Mouse (Mus musculus) kidney, adult 2 months (tissue): ENCODE measurements at regions not wholly inside any gene's neighbourhood (a gene's known extent, or its start where the extent isn't known, plus 50 kb on each side); places are given as distances from the start of the nearest gene placed in this dataset.

ENCODE experiments used
- DNase-seq: peaks from one replicate; pipeline ENCODE4 v3.0.0; 2021
- H3K27ac ChIP-seq: fragments of 200-500 bp; 2 replicates; pipeline ENCODE4 v1.5.1; 2012; ENCODE audit warnings: low read depth, low read length, control low read depth, inconsistent platforms; ENCODE audit not compliant: insufficient read depth
- H3K27me3 ChIP-seq: fragments of 200-500 bp; replicated peaks from 2 replicates; pipeline ENCODE4 v1.6.1; 2012; ENCODE audit warnings: mild to moderate bottlenecking, moderate library complexity, low read length, inconsistent platforms; ENCODE audit not compliant: control insufficient read depth, insufficient read depth
- H3K36me3 ChIP-seq: fragments of 200-500 bp; 2 replicates; pipeline ENCODE4 v1.6.1; 2012; ENCODE audit warnings: mild to moderate bottlenecking, moderate library complexity, low read length, inconsistent platforms; ENCODE audit not compliant: control insufficient read depth, insufficient read depth
- H3K4me1 ChIP-seq: fragments of 200-500 bp; 2 replicates; pipeline ENCODE4 v1.6.1; 2011; ENCODE audit warnings: low read length; ENCODE audit not compliant: control insufficient read depth, insufficient read depth
- H3K4me3 ChIP-seq: fragments of 200-500 bp; 2 replicates; pipeline ENCODE4 v1.5.1; 2011; ENCODE audit warnings: mild to moderate bottlenecking, low read depth, low read length, control low read depth; ENCODE audit not compliant: insufficient read depth
- CTCF ChIP-seq: fragments of 200-500 bp; conservative IDR thresholded peaks from 2 replicates; pipeline ENCODE4 v1.5.1; 2011; ENCODE audit warnings: low read depth, mild to moderate bottlenecking, control low read depth, low read length, moderate library complexity, mixed read lengths; ENCODE audit not compliant: insufficient read depth, insufficient read length
- POLR2A ChIP-seq: fragments of 200-500 bp; IDR thresholded peaks from one replicate; pipeline ENCODE4 v1.6.1; 2011; ENCODE audit warnings: low read depth, low read length, control low read depth
- WGBS: fragments of 180-500 bp; shearing (Covaris S2); methylation state at CpG from one replicate; pipeline ENCODE4 v1.1.7; 2018; 5-methylcytosine and 5-hydroxymethylcytosine counted together

DNA sequence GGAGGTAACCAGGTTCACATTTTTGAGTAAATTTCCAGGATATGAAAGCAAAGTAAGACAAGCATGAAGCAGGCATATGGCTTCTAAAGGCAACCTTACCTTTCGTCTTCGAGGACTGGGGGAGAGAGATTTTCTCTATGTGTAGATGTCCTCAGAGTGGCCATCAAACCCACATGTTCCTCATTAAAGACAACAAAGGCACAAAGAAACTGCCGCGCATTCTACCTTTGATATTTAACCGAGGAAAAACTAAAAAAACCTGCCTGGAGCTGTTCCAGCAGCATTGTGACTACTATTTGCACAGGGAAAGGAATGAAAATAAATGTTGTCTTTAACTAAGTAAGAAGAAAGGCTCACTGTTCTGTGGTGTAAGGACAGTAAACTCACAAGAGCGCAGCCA, 102.7 kb downstream of the Pabpc6 start:
- DNase-seq: no peak
- 65% methylated on average over 6 of the region's 6 CpGs for WGBS
- no peak overlapping the region for H3K4me3 ChIP-seq
- no peak overlapping the region for H3K27ac ChIP-seq
- no peaks in the 10 kb centered on the region for H3K27me3 ChIP-seq
- H3K36me3 ChIP-seq: no peaks in the 10 kb centered on the region
- TF ChIP-seq CTCF (no peak), POLR2A (no peak)
- H3K4me1 ChIP-seq: no peaks in the 10 kb centered on the region

DNA sequence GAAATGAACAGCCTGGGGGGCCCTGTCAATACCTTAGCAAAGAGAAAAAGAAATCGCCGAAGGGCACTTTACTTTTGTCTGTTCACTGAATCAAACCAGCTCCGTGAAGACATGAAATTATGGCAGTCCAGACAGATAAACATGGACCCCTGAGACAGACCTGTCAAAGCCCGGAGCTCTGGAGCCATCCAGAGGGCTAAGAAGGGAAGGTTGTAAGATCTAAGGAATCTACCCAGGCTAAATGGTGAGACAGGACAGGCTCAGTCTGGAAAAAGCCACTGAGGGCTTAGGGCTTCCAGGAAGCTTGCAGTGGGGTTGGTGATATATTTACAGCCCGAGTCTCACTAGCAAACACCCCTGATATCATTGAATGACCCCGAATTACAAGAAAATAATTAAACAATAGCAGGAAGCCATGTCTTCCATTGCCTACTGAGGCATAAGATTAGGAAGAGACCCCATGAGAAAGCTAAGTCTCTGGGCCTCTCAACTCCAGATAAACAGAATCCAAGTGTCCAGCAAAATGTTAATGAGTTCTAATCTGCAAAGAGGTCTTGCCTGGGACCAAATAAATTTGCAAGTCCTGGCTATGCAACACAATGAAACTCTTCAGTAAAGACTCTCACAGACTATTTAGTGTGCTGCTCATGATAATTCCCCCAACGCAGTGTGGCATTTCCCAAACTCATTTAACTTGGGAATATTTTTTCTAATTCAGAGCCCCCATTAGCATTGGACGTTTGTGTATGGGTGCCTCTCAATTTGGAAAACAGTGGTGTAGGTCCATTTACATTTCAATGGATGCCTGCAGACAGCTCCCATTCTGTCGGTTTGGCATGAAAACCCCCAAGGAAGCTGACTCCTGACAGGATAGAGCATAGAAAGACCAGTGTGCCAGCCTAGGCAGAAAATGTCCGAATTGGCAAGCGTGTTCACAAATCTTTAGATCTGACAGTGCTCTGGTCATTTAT, 89.8 kb downstream of the Pabpc6 start:
- Histone ChIP-seq H3K27me3 (no peaks in the 10 kb centered on the region), H3K4me3 (no peak overlapping the region), H3K27ac (no peak overlapping the region), H3K36me3 (no peaks in the 10 kb centered on the region), H3K4me1 (no peaks in the 10 kb centered on the region)
- 47% methylated on average over 11 of the region's 11 CpGs for WGBS
- no peak for DNase-seq
- TF ChIP-seq POLR2A (no peak), CTCF (no peak)

DNA sequence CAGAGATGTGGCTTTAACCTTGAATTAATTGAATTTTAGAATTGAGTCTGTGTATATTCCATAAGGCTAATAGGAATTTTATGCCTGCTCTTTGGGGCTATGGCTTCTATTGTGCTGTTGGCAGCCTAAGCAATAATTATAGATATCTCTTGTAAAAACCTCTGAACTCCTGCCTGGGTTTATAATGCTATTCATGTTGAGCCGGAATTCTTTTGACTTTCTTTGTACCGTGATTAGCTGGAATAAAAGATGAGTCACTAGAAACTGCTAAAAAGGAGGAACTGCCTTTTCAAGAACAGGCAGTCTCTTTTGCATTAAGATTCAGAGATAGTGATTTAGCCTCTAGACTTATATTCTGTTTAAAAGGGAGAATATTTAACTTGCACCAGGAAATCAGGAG, 71.4 kb downstream of the Pabpc6 start:
- Histone ChIP-seq H3K36me3 (no peaks in the 10 kb centered on the region), H3K27ac (no peak overlapping the region), H3K27me3 (no peaks in the 10 kb centered on the region), H3K4me1 (no peaks in the 10 kb centered on the region), H3K4me3 (no peak overlapping the region)
- no peak for TF ChIP-seq CTCF
- no peak for TF ChIP-seq POLR2A
- 80% methylated on average over 2 of the region's 2 CpGs for WGBS
- no peak for DNase-seq

DNA sequence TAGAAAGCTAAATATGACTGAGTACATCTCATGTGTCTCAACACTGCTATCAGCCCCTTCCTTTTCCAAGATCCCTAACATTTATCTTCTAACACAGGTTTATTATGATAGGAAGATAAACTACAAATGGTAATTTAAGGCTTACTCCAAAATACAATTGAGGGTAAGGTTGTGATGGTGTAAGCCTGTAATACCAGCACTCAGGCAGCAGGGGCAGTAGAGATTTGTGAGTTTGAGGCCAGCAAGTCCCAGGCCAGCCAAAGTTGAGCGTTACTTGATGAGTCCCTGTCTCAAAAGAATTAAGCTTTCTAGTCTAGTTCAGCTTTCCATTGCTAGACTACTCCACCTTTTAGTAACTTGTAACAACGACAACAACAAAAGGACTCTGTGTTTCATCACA, 69.1 kb downstream of the Pabpc6 start:
- TF ChIP-seq POLR2A (no peak), CTCF (peak; percentile 24; the same call in 1 of the 2 replicates)
- 76% methylated on average over 2 of the region's 2 CpGs for WGBS
- no peak for DNase-seq
- H3K36me3 ChIP-seq: no peaks in the 10 kb centered on the region
- H3K27me3 ChIP-seq: no peaks in the 10 kb centered on the region
- H3K27ac ChIP-seq: no peak overlapping the region
- no peaks in the 10 kb centered on the region for H3K4me1 ChIP-seq
- no peak overlapping the region for H3K4me3 ChIP-seq
